Mouse (Mus musculus) brain, adult 2 months (tissue): ENCODE results near the gene Gm11565.
"Not testable (repeated sequence)": the region's sequence is repeated elsewhere in the genome, so short reads cannot be mapped to it uniquely, and the experiment has no call there.

Experiments used
- DNase-seq: peaks from one replicate; pipeline ENCODE4 v3.0.0; 2011; ENCODE audit warnings: low read depth, low spot score

Gene Gm11565

DNA sequence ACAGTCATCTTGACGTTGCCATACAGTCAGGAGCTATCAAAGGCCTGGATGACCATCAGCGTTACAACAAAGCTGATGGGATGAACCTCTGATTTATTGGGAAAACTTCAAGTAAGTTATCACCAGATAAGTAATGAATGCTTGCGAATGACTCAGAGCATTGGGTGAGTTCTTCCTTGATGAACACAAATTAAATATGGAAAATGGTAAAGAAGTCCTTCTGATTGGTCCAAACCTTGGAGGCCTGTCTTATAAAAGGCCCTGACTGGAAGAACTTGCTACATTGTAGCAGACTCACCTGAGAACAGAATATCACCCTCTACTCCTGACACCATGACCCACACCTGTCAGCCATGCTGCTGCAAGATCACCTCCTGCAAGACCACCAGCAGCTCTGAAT lies at the start of gene Gm11565:
Gm11565 (plus strand) TSS at position 301 of the 400 bp plus-strand sequence.
- DNase-seq: no peak

DNA sequence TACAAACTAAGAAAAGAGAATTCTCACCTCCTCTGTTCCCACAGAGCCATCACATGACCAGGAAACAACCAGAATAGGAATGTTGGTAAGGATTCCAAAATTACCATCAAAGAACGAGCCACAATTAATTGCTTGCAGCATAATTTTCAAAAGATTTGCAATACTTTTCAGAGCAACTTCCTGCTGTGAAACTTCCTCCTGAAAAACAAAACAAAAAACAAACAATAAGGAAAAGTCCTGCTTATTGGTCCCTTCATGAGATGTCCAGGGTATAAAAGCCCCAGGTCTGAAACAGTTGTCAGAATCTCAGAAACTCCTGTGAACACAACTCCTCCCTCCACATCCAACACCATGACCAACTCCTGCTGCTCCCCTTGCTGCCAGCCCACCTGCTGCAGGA lies 41.5 kb upstream of the Gm11565 start, which contains the start of gene Krtap9-1:
Krtap9-1 (plus strand) TSS at position 301 of the 400 bp plus-strand sequence.
- DNase-seq: not testable (repeated sequence)

DNA sequence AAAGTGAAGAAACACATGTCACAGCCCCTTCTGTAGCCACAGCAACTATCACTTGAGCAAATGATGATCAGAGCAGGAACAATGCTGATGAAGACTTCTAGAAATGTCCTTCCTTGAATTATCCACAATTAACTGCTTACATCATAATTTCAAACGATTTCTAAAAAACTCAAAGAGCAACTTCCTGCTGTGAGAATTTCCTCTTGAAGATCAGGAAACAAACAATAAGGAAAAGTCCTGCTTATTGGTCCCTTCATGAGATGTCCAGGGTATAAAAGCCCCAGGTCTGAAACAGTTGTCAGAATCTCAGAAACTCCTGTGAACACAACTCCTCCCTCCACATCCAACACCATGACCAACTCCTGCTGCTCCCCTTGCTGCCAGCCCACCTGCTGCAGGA lies 35.7 kb upstream of the Gm11565 start, which contains the start of gene Gm11567:
Gm11567 (plus strand) TSS at position 301 of the 400 bp plus-strand sequence.
- not testable (repeated sequence) for DNase-seq

DNA sequence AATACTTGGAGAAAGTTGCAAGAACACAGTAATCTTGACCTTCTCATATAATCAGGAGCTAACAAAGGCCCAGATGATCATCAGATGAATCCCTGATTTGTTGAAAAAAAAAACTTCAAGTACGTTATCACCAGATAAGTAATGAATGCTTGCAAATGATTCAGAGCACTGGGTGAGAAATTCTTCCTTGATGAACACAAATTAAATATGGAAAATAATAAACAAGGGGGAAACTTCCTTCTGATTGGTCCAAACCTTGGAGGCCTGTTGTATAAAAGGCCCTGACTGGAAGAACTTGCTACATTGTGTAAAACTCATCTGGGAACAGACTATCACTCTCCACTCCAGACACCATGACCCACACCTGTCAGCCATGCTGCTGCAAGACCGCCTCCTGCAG lies 6.9 kb upstream of the Gm11565 start, which contains the start of gene Krtap31-1:
Krtap31-1 (plus strand) TSS at position 301 of the 400 bp plus-strand sequence.
- no peak for DNase-seq

DNA sequence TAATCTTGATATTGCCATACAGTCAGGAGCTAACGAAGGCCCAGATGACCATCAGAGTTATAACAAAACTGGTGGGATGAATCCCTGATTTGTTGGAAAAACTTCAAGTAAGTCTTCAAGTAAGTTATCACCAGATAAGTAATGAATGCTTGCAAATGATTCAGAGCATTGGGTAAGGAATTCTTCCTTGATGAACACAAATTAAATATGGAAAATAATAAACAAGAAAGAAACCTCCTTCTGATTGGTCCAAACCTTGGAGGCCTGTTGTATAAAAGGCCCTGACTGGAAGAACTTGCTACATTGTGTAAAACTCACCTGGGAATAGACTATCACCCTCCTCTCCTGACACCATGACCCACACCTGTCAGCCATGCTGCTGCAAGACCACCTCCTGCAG lies 21.4 kb downstream of the Gm11565 start, which contains the start of gene Krtap31-2:
Krtap31-2 (plus strand) TSS at position 301 of the 400 bp plus-strand sequence.
- DNase-seq: no peak

DNA sequence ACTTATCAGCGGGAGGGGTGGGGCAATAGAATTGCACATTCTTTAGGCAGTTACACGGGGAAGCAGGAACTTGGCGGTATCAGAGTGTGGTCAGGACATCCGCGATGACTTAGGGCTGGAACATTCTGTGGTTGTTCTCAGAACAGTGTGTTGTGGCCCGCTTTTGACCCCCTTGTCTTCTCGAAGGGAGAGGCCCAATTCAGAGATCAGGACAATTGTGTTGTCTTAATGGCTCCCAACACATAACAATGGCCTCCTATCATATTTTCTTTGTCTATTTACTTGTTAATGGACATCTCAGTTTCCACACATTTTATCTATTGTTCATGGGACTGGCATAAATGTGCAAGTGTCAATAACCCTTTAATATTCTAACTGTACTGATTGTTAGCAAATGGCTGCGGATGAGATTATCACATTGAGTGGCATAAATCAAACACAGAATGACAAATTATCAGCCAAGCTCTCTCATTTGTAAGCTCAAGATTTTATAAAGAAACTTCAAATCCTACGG lies 23.3 kb downstream of the Gm11565 start:
- DNase-seq: no peak

DNA sequence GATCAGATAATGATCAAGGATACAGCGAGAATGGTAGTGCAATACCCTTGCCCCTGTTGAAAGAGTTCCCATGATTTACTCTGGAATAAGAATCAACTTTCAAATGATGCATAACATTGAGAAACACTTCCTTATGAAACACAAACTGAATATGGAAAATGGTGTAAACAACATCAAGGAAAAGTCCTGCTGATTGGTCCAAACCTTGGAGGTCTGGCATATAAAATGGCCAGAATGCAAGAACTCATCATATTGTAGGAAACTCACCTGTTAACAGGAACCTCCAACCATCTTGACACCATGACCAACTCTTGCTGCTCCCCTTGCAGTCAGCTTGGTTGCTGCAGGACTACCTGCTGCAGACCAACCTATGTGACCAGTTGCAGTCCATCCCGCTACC lies 33.6 kb downstream of the Gm11565 start, which contains the start of gene Krtap9-5:
Krtap9-5 (plus strand) TSS at position 301 of the 400 bp plus-strand sequence.
- no peak for DNase-seq

DNA sequence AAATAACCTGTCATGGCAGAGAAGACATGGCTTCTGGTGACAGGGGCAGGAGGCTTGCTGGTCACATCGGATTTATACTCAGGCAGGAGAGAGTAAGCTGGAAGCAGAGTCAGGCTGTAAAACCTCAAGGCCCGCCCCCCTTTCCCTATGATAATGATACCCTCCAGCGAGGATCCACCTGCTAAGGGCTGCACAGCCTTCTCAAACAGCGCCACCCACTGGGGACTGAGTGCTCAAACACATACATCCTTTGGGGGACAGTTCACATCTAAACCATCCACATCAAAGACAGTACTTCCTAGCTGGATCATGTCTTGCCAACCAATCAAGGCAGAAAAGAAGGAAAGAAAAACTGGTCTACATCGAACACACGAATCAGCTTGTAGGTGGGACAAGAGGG lies 49.7 kb downstream of the Gm11565 start:
- DNase-seq: no peak
